ENCODE assay signal across 1 mouse cellular context in the genomic region with DNA sequence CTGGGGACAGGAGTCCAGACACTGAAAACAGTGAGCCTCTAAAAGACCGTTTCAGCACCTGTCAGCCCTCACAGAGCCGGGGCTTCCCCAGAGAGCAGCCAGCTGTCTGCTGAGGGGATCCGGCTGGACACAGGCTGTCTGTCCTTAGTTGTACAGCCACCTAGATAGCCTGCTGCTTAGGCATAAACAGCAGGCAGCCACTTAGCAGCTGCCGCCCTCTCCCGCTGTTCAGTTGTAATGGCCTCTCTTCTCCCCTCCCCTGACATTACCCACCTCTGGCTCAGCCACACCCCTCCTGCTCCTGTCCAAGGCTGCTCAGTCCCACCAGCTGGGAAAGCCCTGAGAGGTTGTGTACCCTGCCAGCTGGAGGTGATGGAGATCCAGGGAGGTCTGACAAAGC.
A peak's percentile ranks its signal among the peaks of the same experiment; 100 is the strongest.
TF ChIP-seq lines count a peak whose summit lies in the region.

No protein-coding gene starts in this region.

TF ChIP-seq in CH12.LX, 34 proteins besides CTCF, POLR2A, EP300 and RAD21 (continued from another document):
- TF ChIP-seq RCOR1 (conservative IDR thresholded peaks at IDR 0.05; ENCODE audit: low read depth, low read length): no peak; the same call in 1 of the 2 replicates
- no peak for TF ChIP-seq E2F4 (IDR thresholded peaks at IDR 0.05; ENCODE audit: insufficient replicate concordance, low read depth, low read length)
- TF ChIP-seq POLR2AphosphoS2 (IDR thresholded peaks at IDR 0.05; ENCODE audit: low read depth, low read length): no peak; the same call in 1 of the 2 replicates
- peak; percentile 22; the same call in 1 of the 2 replicates for TF ChIP-seq MAFK (IDR thresholded peaks at IDR 0.05; ENCODE audit: insufficient replicate concordance, low read length)
- TF ChIP-seq PAX5 (IDR thresholded peaks at IDR 0.05; ENCODE audit: low read length): no peak
- no peak for TF ChIP-seq ELF1 (IDR thresholded peaks at IDR 0.05; ENCODE audit: low read depth, low read length)
- TF ChIP-seq SMC3 (IDR thresholded peaks at IDR 0.05; ENCODE audit: low read depth, low read length): peak; percentile 53
- TF ChIP-seq USF1 (IDR thresholded peaks at IDR 0.05; ENCODE audit: low read depth, low read length): no peak
- no peak for TF ChIP-seq UBTF (IDR thresholded peaks at IDR 0.05; ENCODE audit: low read depth, low read length)
- TF ChIP-seq BHLHE40 (IDR thresholded peaks at IDR 0.05; ENCODE audit: low read depth, low read length): peak; percentile 34; the same call in 1 of the 2 replicates
- no peak for TF ChIP-seq MAZ (IDR thresholded peaks at IDR 0.05; ENCODE audit: low read depth, low read length)
- TF ChIP-seq MEF2A (IDR thresholded peaks at IDR 0.05; ENCODE audit: borderline replicate concordance, low read depth, low read length): peak; percentile 58; the same call in 1 of the 2 replicates
- peak; percentile 92 for TF ChIP-seq SIN3A (IDR thresholded peaks at IDR 0.05; ENCODE audit: low read length)
- TF ChIP-seq GABPA (IDR thresholded peaks at IDR 0.05; ENCODE audit: insufficient replicate concordance, low read depth, low read length): no peak
- no peak for TF ChIP-seq ZNF384 (IDR thresholded peaks at IDR 0.05; ENCODE audit: low read depth, low read length)
- no peak for TF ChIP-seq USF2 (conservative IDR thresholded peaks at IDR 0.05; ENCODE audit: low read depth, low read length)
- no peak for TF ChIP-seq MAX (IDR thresholded peaks at IDR 0.05; ENCODE audit: low read length)
- TF ChIP-seq MXI1 (IDR thresholded peaks at IDR 0.05; ENCODE audit: low read depth, low read length): no peak; the same call in 1 of the 2 replicates
- TF ChIP-seq ZKSCAN1 (IDR thresholded peaks at IDR 0.05; ENCODE audit: borderline replicate concordance, low read depth, low read length): no peak
